Mouse (Mus musculus) thymus, adult 2 months (tissue): Measurements from ENCODE around the gene Tac2. TPM values are rescaled to one million over a fixed set of nuclear protein-coding genes. Genes with fewer than 3 reads are reported as not detected.

Experiments
- DNase-seq: peaks from one replicate; pipeline ENCODE4 v3.0.0; 2021
- H3K27ac ChIP-seq: fragments of 200-500 bp; 2 replicates; pipeline ENCODE4 v1.5.1; 2012; ENCODE audit warnings: low read length, control low read depth; ENCODE audit not compliant: control insufficient read depth, insufficient read depth
- H3K27me3 ChIP-seq: fragments of 200-500 bp; 2 replicates; pipeline ENCODE4 v1.6.1; 2012; ENCODE audit warnings: mild to moderate bottlenecking, low read length, moderate library complexity, mixed read lengths; ENCODE audit not compliant: control insufficient read depth, insufficient read depth
- H3K36me3 ChIP-seq: fragments of 200-500 bp; 2 replicates; pipeline ENCODE4 v1.6.1; 2012; ENCODE audit warnings: mild to moderate bottlenecking, low read length, moderate library complexity; ENCODE audit not compliant: control insufficient read depth, insufficient read depth
- H3K4me1 ChIP-seq: fragments of 200-500 bp; replicated peaks from 2 replicates; pipeline ENCODE4 v1.6.1; 2012; ENCODE audit warnings: low read length; ENCODE audit not compliant: control insufficient read depth, insufficient read depth
- H3K4me3 ChIP-seq: fragments of 200-500 bp; 2 replicates; pipeline ENCODE4 v1.5.1; 2012; ENCODE audit warnings: mild to moderate bottlenecking, low read length, control low read depth, moderate library complexity; ENCODE audit not compliant: control insufficient read depth, insufficient read depth
- CTCF ChIP-seq: fragments of 200-500 bp; IDR thresholded peaks from 2 replicates; pipeline ENCODE4 v1.5.1; 2012; ENCODE audit warnings: mild to moderate bottlenecking, control low read depth, low read length, moderate library complexity, borderline replicate concordance; ENCODE audit not compliant: control insufficient read depth, poor library complexity, insufficient read depth; ENCODE audit errors: extremely low read depth
- POLR2A ChIP-seq: fragments of 200-500 bp; IDR thresholded peaks from 2 replicates; pipeline ENCODE4 v1.6.1; 2012; ENCODE audit warnings: mild to moderate bottlenecking, low read length, control low read depth, moderate library complexity; ENCODE audit not compliant: control insufficient read depth, poor library complexity, insufficient read depth; ENCODE audit errors: extremely low read depth
- WGBS: fragments of 180-500 bp; shearing (Covaris S2); methylation state at CpG from one replicate; pipeline ENCODE4 v1.1.7; 2018; 5-methylcytosine and 5-hydroxymethylcytosine counted together
- polyA plus RNA-seq: library from polyadenylated mRNA; depleted of rRNA; stranded (reverse); fragments of >200 nt; gene quantifications from 2 replicates; pipeline ENCODE4 v1.2.3, GENCODE M21; 2012

Gene Tac2
- polyA plus RNA-seq, 1 experiment = 4.5 TPM

GRCm38 (mm10) chr10:127734434-127734833, 10.2 kb downstream of the Tac2 start:
- no peak overlapping the region for H3K4me3 ChIP-seq
- WGBS = 51% methylated on average over 5 of the region's 5 CpGs
- H3K36me3 ChIP-seq = no peaks in the 10 kb centered on the region
- no peak overlapping the region for H3K27ac ChIP-seq
- peaks cover 8% of the 10 kb centered on the region for H3K4me1 ChIP-seq
- H3K27me3 ChIP-seq = no peaks in the 10 kb centered on the region
- no peak for TF ChIP-seq CTCF
- TF ChIP-seq POLR2A = no peak
- DNase-seq = no peak

- Histone ChIP-seq H3K4me3 (no peak overlapping the region), H3K27me3 (no peaks in the 10 kb centered on the region; the same call in 1 of the 2 replicates), H3K27ac (no peak overlapping the region), H3K36me3 (no peaks in the 10 kb centered on the region), H3K4me1 (peaks cover 12% of the 10 kb centered on the region)
- WGBS = 41% methylated on average over 2 of the region's 2 CpGs
- TF ChIP-seq CTCF (no peak), POLR2A (no peak)
- DNase-seq = no peak
Measured at GRCm38 (mm10) chr10:127736266-127736665, 12.0 kb downstream of the Tac2 start.

DNA sequence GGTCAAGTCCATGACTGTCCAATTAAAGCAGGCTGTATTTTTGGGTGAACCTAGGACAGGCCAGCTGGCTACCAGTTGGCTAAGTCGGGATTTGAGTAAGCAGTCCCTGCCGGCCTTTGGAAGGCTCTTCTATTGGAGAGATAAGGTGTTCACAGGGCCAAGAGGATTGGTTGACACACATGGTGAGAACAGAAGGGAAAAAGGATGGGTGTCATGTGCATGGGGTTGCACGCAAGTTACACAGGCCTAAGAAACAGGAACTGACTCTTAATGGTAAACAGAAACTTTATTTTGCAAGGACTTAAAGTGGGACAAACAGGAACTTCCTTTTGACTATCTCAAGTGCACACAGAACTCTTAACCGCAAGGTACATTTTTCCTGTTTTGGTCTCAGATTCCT, 12.6 kb downstream of the Tac2 start:
- no peak for DNase-seq
- peaks cover 12% of the 10 kb centered on the region for H3K4me1 ChIP-seq
- WGBS = 46% methylated on average over 4 of the region's 4 CpGs
- no peaks in the 10 kb centered on the region; the same call in 1 of the 2 replicates for H3K27me3 ChIP-seq
- TF ChIP-seq CTCF (no peak), POLR2A (no peak)
- no peak overlapping the region for H3K4me3 ChIP-seq
- H3K36me3 ChIP-seq = 0 out of 2 replicates have a peak, but pooled peaks cover 1% of the 10 kb centered on the region
- H3K27ac ChIP-seq = no peak overlapping the region

DNA sequence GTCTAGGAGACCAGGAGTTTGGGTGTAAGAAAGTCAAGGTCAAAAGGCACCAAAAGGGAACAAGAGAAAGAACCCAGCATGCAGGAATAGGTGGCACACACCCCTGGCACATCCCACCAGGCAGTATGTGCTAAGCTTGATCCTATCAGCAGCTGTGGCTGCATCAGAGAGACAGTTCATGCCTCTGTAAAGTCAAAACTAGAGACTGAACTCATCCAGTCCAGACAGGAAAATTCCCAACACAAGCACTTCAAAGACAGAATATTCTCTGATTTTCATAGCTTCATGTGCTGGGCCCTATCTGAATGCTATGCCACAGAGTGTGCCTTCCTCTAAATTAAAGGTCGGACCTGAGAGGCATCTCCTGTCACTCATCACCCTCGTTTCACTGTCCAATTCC, 13.3 kb downstream of the Tac2 start:
- 58% methylated on average over 2 of the region's 2 CpGs for WGBS
- no peak for TF ChIP-seq CTCF
- TF ChIP-seq POLR2A = no peak
- H3K4me1 ChIP-seq = peaks cover 12% of the 10 kb centered on the region
- peaks cover 6% of the 10 kb centered on the region; the same call in 1 of the 2 replicates for H3K36me3 ChIP-seq
- no peak for DNase-seq
- H3K27me3 ChIP-seq = no peaks in the 10 kb centered on the region; the same call in 1 of the 2 replicates
- H3K27ac ChIP-seq = no peak overlapping the region; the same call in 1 of the 2 replicates
- no peak overlapping the region for H3K4me3 ChIP-seq

DNA sequence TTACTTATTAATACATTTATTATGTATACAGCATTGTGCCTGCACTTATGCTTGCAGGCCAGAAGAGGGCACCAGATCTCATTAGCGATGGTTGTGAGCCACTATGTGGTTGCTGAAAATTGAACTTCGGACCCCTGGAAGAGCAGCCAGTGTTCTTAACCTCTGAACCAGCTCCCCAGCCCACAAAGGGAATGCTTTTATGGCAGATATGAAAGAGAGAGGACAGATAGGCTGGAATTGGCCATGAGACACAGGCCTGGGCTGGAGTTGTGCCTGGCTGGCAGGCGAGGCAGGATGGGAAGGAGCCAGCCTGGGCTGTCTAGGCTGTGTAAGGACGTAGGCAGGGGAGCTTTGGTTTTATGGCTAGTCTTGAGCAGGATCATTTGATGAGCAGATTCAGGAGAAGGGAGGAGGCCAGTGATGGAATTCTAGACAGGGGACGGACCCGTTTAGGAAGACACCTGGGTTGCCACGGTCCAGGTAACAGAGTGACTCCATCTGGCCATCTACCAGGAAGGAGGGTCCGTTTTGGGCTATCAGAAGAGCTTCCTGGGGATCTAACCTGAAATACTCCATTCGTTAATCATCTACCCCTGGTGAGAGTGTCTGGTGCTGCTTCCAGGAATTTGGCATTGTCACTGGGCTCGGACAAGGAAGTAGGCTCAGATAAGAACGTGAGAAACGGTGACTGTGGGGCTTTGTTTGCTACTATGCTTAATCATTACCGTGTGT, 14.0 kb downstream of the Tac2 start:
- TF ChIP-seq POLR2A = no peak
- peak; percentile 62; the same call in 1 of the 2 replicates for TF ChIP-seq CTCF
- Histone ChIP-seq H3K36me3 (peaks cover 13% of the 10 kb centered on the region), H3K4me3 (no peak overlapping the region), H3K27me3 (no peaks in the 10 kb centered on the region; the same call in 1 of the 2 replicates), H3K4me1 (peaks cover 12% of the 10 kb centered on the region), H3K27ac (no peak overlapping the region)
- peak; percentile 39 for DNase-seq
- WGBS = 52% methylated on average over 13 of the region's 13 CpGs

GRCm38 (mm10) chr10:127739083-127739660, 14.9 kb downstream of the Tac2 start, which contains the start of gene Zbtb39:
Gene Zbtb39 (plus strand): TSS chr10:127739538.
- TF ChIP-seq CTCF (peak; percentile 77), POLR2A (0 out of 2 replicates have a peak, but pooled peaks have one; percentile 16)
- peaks cover 12% of the 10 kb centered on the region for H3K4me1 ChIP-seq
- peaks cover 19% of the 10 kb centered on the region for H3K36me3 ChIP-seq
- WGBS = 4% methylated on average over 54 of the region's 61 CpGs
- peak; percentile 76 for DNase-seq
- peak within 1 kb of the TSS; percentile 50 for H3K4me3 ChIP-seq
- H3K27ac ChIP-seq = no peak within 1 kb of the TSS
- no peaks in the 10 kb centered on the region; the same call in 1 of the 2 replicates for H3K27me3 ChIP-seq
